Mouse (Mus musculus): ENCODE measurements around the gene Dicer1.
A peak's percentile ranks its signal among the peaks of the same experiment; 100 is the strongest.
"Not testable (repeated sequence)": the region's sequence is repeated elsewhere in the genome, so short reads cannot be mapped to it uniquely, and the experiment has no call there.

Dicer1 gene

GRCm38 (mm10) chr12:104740841-104741787 lies 10.6 kb downstream of the Dicer1 start:
- DNase-seq, result no peak

DNA sequence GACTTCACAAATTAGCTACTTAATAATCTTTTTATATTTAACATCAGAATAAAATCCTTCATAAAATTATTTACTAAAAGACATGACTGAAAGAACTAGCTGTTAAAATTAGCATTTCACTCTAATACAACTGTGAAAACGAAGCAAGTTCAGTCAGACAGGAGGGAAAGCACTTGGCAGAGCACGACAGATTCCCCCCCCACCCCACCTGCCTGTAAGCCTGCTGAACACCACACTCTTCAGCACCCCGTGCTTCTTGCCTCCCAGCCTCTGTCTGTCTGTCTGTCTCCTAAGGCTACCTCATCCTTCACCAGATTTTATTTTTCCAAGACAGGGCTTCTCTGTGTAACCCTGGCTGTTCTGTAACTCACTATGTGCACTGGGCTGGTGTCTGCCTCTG lies 12.8 kb downstream of the Dicer1 start:
- no peak for DNase-seq

- no peak for DNase-seq
Observed at GRCm38 (mm10) chr12:104738446-104738845, 13.3 kb downstream of the Dicer1 start.

- DNase-seq, result no peak
Observed at GRCm38 (mm10) chr12:104737666-104738065, 14.1 kb downstream of the Dicer1 start.

- no peak for DNase-seq
Observed at GRCm38 (mm10) chr12:104735993-104736395, 15.8 kb downstream of the Dicer1 start.

DNA sequence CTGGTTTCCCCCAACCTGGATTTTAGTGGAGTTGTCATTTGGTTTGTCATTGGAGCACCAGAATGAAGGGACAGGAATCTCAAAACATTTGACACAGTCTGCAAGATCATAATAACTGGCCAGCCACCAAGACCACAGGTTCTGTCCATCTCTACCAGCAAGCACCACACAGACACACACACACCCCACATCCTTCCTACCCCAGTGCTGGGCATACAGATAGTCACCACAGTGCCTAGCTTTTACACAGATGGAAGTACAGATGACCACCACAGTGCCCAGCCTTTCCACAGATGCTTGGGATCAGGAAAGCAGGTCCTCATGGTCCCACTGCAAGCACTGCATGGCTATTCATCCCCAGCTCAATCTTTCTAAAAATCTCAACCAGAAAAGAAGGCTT lies 18.6 kb downstream of the Dicer1 start:
- DNase-seq, result no peak

DNA sequence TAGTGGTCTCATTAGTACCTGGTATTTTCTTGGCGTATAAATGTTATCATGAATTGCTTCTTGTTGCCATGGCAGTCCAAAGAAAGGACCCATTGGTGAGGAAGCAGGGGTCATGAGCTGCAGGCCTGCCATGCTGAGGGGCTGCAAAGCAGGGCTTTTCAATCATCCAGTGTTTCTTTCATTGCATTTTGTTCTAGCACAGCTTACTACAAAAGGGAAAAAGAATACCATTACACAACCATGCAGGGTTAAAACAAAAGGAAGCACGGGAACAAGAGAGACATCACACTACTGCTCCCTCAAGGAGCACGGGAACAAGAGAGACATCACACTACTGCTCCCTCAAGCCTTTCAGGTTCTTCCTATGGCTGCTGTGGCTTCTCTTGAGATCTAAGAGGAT lies 20.0 kb downstream of the Dicer1 start:
- no peak for DNase-seq

- DNase-seq, result not testable (repeated sequence)
Observed at GRCm38 (mm10) chr12:104726436-104726835, 25.3 kb downstream of the Dicer1 start.

- no peak for DNase-seq
Observed at GRCm38 (mm10) chr12:104722056-104722455, 29.7 kb downstream of the Dicer1 start.

- DNase-seq, result no peak
Observed at GRCm38 (mm10) chr12:104721011-104721410, 30.7 kb downstream of the Dicer1 start.

- DNase-seq, result no peak
Observed at GRCm38 (mm10) chr12:104718956-104719355, 32.8 kb downstream of the Dicer1 start.

DNA sequence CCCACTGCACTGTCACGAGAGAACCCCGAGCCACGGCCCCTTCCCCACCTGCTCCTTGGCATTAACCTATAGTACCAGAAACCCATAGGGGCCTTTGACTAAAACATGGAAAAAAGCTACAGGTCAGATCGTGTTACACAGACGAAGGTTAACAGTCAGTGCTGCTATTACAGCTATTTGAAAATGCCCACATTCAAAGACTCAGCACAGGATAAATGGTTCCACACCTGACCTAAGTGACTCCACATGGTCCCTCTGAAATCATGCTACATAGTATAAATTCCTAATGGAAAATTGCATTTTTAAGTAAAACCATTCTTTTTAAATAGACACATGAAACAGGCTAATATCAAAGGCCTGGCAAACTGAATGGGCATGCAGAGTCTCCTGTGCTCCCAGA lies 35.3 kb downstream of the Dicer1 start:
- no peak for DNase-seq

GRCm38 (mm10) chr12:104715453-104715852 lies 36.3 kb downstream of the Dicer1 start:
- DNase-seq, result no peak

DNA sequence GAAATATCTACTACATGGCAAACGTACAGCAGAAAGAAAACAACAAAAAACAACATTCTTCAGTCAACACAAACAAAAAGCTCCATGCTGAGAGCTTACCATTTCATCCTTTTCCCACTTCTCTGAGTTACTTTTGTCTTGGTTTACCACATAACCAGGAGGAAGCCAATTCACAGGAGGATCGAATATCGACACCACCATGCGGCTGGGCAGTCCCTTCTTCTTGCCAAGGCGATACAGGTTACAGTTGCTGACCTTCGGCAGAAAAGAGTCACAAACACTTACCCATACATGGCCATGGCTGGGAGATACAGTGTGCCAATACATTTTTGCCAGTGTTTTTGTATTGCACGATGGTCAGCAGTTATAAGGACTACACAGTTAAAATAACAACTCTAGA lies 51.5 kb downstream of the Dicer1 start:
- no peak for DNase-seq

DNA sequence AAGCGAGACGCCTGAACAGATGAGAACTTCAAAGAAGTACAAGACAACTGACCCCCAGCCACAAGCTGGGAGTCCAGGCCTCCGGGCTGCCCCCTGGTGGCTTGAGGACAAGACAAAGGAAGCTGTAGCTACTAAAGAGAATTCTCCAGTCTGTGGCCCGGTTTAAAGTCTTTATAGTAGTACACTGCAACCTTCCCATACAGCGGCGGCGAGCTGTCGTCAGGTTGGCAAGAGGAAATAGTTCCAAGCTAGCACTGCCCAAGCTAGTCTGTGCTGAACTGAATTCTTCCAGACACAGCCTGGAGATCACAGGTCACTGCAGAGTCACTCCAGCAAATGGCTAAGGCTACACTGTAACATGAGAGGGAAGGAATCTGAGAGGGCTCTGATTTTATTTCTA lies 52.0 kb downstream of the Dicer1 start:
- DNase-seq, result peak; percentile 38

GRCm38 (mm10) chr12:104695514-104695913 lies 56.2 kb downstream of the Dicer1 start:
- DNase-seq, result no peak

- no peak for DNase-seq
Observed at GRCm38 (mm10) chr12:104692864-104693263, 58.9 kb downstream of the Dicer1 start.

GRCm38 (mm10) chr12:104690412-104690811 lies 61.3 kb downstream of the Dicer1 start:
- no peak for DNase-seq

DNA sequence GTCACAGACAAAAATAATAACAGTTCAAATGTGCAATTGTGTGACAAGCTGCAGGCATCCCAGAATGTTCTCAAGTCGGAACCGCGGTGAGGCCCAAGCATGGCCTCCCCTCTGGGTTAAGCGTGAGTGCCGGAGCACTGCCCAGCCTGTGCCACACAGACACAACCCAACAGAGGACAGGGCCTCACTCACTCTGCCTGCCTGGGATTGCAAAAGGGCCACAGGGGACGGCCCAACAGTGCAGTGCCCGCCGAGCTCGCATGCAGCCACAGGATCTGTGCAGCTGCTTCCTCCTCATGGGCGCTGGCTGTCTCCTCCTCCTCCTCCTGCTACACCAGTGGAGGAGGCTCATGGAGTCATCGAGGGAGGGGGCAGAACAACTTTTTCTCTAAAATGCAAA lies 62.9 kb downstream of the Dicer1 start:
- no peak for DNase-seq

DNA sequence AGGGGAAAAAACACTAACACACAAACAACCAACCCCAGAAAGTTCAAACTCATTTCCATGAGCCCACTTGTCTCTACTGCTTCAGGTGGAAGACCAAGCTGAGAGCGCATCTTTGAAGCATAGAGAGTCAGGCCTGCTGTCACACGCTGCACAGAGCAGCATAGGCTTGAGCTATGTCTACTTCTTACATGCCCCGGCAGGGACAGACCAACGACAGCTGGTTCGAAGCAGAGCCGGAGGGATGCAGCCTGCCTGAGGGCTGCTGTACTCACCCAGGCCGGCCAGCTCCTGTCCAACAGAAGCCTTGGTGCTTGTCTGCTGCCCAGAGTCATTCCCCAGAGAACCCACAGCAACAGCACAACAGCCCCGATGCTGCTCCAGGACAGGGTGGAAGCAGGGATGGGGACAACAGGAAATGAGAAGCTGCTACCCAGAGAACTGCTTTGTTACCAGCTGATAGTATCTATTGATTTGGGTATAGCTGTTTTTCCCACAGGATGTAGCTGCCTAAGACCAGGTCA lies 67.3 kb downstream of the Dicer1 start:
- no peak for DNase-seq

DNA sequence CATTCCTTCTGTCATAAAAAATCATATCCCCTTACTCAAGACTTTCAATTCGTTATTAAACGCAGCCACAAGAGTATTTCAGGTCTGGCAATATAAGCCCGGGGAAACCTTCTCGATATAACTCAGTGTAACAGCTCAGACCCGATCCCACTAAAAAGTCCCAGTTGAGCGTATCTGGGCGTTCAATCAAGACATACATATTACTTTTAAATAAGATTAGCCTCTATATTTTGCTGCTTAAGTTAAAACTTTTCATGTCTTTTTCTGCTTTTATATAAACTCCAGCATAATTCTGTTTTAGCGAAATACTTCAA lies 72.0 kb downstream of the Dicer1 start:
- DNase-seq, result no peak

GRCm38 (mm10) chr12:104679121-104679818 lies 72.5 kb downstream of the Dicer1 start:
- DNase-seq, result no peak

DNA sequence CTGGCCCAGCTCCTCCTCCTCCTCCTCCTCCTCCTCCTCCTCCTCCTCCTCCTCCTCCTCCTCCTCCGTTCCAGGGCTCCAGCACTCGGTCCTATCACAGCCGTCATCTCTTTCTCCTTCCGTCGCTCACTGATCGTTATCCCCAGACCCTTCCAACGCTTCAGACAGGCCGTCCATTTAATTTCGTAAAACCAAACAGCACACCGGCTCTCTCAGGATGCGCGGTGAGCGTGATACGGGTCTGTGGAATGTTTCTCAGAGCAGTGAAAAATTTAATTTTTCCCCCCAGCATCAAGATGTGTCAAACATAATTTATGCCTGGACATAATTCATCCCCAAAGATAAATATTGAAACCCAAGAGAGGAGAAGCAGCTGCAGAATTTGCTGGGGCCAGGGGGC lies 73.3 kb downstream of the Dicer1 start:
- no peak for DNase-seq

DNA sequence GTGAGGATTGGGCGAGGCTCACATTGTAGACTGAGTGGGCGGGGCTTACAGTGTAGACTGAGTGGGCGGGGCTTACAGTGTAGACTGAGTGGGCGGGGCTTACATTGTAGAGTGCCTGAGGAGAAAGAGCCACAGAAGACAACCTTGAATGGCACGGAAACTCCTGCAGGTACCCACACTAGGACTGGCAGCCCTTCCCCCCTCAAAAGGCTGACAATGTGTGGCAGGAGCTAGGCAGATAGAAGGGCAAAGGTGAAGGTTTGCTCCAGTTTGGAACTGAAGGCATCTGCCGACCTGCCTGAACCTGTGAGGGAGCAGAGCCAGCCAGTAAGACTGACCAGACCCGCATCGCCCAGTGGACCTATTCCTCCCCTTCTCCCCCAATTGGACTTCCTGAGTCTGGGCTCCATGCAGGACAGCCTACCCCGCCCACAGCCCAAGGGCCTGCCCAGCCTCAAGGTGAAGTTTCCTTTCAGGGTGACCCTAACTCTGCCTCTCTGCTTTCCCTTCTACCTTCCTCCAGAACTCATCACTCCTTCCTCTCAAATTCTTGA lies 74.3 kb downstream of the Dicer1 start:
- DNase-seq, result peak; percentile 10

Data from thymus, postnatal 14 days (tissue).